Mouse (Mus musculus) midbrain, embryonic 12.5 days (tissue): Measurements from ENCODE around the gene Rabgap1l. TPM values are rescaled to one million over a fixed set of nuclear protein-coding genes. Genes with fewer than 3 reads are reported as not detected.

ENCODE experiments used
- ATAC-seq: fragments of 200-750 bp; cut with Nextera tagmentation; 2 replicates; pipeline ENCODE4 v1.8.0; 2017; ENCODE audit warnings: low read depth, moderate TSS enrichment, moderate library complexity; ENCODE audit not compliant: low FRiP score
- H3K27ac ChIP-seq: fragments of 300-500 bp; sonication (generic); replicated peaks from 2 replicates; pipeline ENCODE4 v1.5.1; 2016; ENCODE audit warnings: mild to moderate bottlenecking
- H3K27me3 ChIP-seq: fragments of 300-500 bp; sonication (generic); 2 replicates; pipeline ENCODE4 v1.6.1; 2016; ENCODE audit warnings: mild to moderate bottlenecking
- H3K36me3 ChIP-seq: fragments of 300-500 bp; sonication (generic); 2 replicates; pipeline ENCODE4 v1.6.1; 2016
- H3K4me1 ChIP-seq: fragments of 300-500 bp; sonication (generic); 2 replicates; pipeline ENCODE4 v1.6.1; 2016
- H3K4me2 ChIP-seq: fragments of 300-500 bp; sonication (generic); replicated peaks from 2 replicates; pipeline ENCODE4 v1.6.1; 2016; ENCODE audit warnings: mild to moderate bottlenecking, moderate library complexity
- H3K4me3 ChIP-seq: fragments of 300-500 bp; sonication (generic); 2 replicates; pipeline ENCODE4 v1.5.1; 2016; ENCODE audit warnings: mild to moderate bottlenecking
- H3K9ac ChIP-seq: fragments of 300-500 bp; sonication (generic); replicated peaks from 2 replicates; pipeline ENCODE4 v1.6.1; 2016; ENCODE audit warnings: mild to moderate bottlenecking, moderate library complexity
- H3K9me3 ChIP-seq: fragments of 300-500 bp; sonication (generic); 2 replicates; pipeline ENCODE4 v1.6.1; 2016; ENCODE audit warnings: mild to moderate bottlenecking
- WGBS: fragments of 180-500 bp; shearing (Covaris S2); methylation state at CpG from one replicate; pipeline ENCODE4 v1.1.7; 2016; 5-methylcytosine and 5-hydroxymethylcytosine counted together
- polyA plus RNA-seq: library from polyadenylated mRNA; unstranded; fragments of >200 nt; fragmentation: Nextera tagmentation; extraction: Ambion mirVana; gene quantifications from 2 replicates; pipeline ENCODE4 v1.2.1, GENCODE M21; 2016

Rabgap1l gene
- polyA plus RNA-seq = 17.6 and 21.2 TPM in 2 replicates

- no peak within 1 kb of the TSS for H3K27ac ChIP-seq
- ATAC-seq = peak; percentile 98
- H3K9me3 ChIP-seq = no peaks in the 10 kb centered on the region
- no peaks in the 10 kb centered on the region for H3K27me3 ChIP-seq
- peak within 1 kb of the TSS; percentile 79 for H3K4me3 ChIP-seq
- peaks cover 8% of the 10 kb centered on the region for H3K4me1 ChIP-seq
- H3K4me2 ChIP-seq = peak within 1 kb of the TSS; percentile 94
- no peaks in the 10 kb centered on the region for H3K36me3 ChIP-seq
- WGBS = under 1% methylated on average over 58 of the region's 67 CpGs
- peak within 1 kb of the TSS; percentile 86 for H3K9ac ChIP-seq
These were observed at the start of gene Rabgap1l for GRCm38 (mm10) chr1:160792686-160793355. Gene Rabgap1l, minus strand, starts transcription at chr1:160793211.

- Histone ChIP-seq H3K27me3 (no peaks in the 10 kb centered on the region), H3K4me1 (no peaks in the 10 kb centered on the region), H3K9ac (no peak overlapping the region), H3K9me3 (no peaks in the 10 kb centered on the region), H3K36me3 (no peaks in the 10 kb centered on the region), H3K4me2 (no peak overlapping the region), H3K4me3 (no peak overlapping the region), H3K27ac (no peak overlapping the region)
- no peak for ATAC-seq
- 89% methylated on average over 10 of the region's 10 CpGs for WGBS
These were observed 49.6 kb upstream of the Rabgap1l start for GRCm38 (mm10) chr1:160842567-160842966.

GRCm38 (mm10) chr1:160840618-160841017 is 47.6 kb upstream of the Rabgap1l start:
- no peak for ATAC-seq
- Histone ChIP-seq H3K9ac (no peak overlapping the region), H3K27ac (no peak overlapping the region), H3K4me1 (no peaks in the 10 kb centered on the region), H3K36me3 (no peaks in the 10 kb centered on the region), H3K4me3 (no peak overlapping the region), H3K9me3 (no peaks in the 10 kb centered on the region), H3K27me3 (no peaks in the 10 kb centered on the region), H3K4me2 (no peak overlapping the region)
- WGBS = 70% methylated on average over 5 of the region's 5 CpGs

- H3K4me2 ChIP-seq = no peak overlapping the region
- H3K4me3 ChIP-seq = no peak overlapping the region
- H3K4me1 ChIP-seq = no peaks in the 10 kb centered on the region
- no peaks in the 10 kb centered on the region for H3K27me3 ChIP-seq
- ATAC-seq = no peak
- no peak overlapping the region for H3K9ac ChIP-seq
- no peak overlapping the region for H3K27ac ChIP-seq
- no peaks in the 10 kb centered on the region for H3K36me3 ChIP-seq
- H3K9me3 ChIP-seq = no peaks in the 10 kb centered on the region
- WGBS = 81% methylated on average over 4 of the region's 4 CpGs
These were observed 46.1 kb upstream of the Rabgap1l start for GRCm38 (mm10) chr1:160839095-160839494.

- no peak overlapping the region for H3K27ac ChIP-seq
- H3K4me1 ChIP-seq = no peaks in the 10 kb centered on the region
- 95% methylated on average over 1 of the region's 1 CpGs for WGBS
- no peak overlapping the region for H3K4me3 ChIP-seq
- no peak overlapping the region for H3K4me2 ChIP-seq
- ATAC-seq = no peak
- no peaks in the 10 kb centered on the region for H3K36me3 ChIP-seq
- no peaks in the 10 kb centered on the region for H3K27me3 ChIP-seq
- H3K9ac ChIP-seq = no peak overlapping the region
- H3K9me3 ChIP-seq = no peaks in the 10 kb centered on the region
These were observed 41.4 kb upstream of the Rabgap1l start for GRCm38 (mm10) chr1:160834446-160834845.

GRCm38 (mm10) chr1:160832267-160833021 is 39.4 kb upstream of the Rabgap1l start:
- no peak overlapping the region for H3K9ac ChIP-seq
- ATAC-seq = no peak
- 91% methylated on average over 9 of the region's 9 CpGs for WGBS

GRCm38 (mm10) chr1:160830608-160831498 is 37.8 kb upstream of the Rabgap1l start:
- H3K4me1 ChIP-seq = no peaks in the 10 kb centered on the region
- no peak overlapping the region for H3K27ac ChIP-seq
- no peaks in the 10 kb centered on the region for H3K36me3 ChIP-seq
- 90% methylated on average over 8 of the region's 8 CpGs for WGBS
- H3K9me3 ChIP-seq = no peaks in the 10 kb centered on the region
- no peak overlapping the region for H3K9ac ChIP-seq
- no peak for ATAC-seq
- H3K4me2 ChIP-seq = no peak overlapping the region
- H3K4me3 ChIP-seq = no peak overlapping the region
- no peaks in the 10 kb centered on the region for H3K27me3 ChIP-seq

More at GRCm38 (mm10) chr1:160832267-160833021, 39.4 kb upstream of the Rabgap1l start:
- Histone ChIP-seq H3K36me3 (no peaks in the 10 kb centered on the region), H3K4me1 (no peaks in the 10 kb centered on the region), H3K27me3 (no peaks in the 10 kb centered on the region), H3K27ac (no peak overlapping the region), H3K4me2 (no peak overlapping the region), H3K9me3 (no peaks in the 10 kb centered on the region), H3K4me3 (no peak overlapping the region)

GRCm38 (mm10) chr1:160825441-160825856 is 32.4 kb upstream of the Rabgap1l start:
- no peaks in the 10 kb centered on the region for H3K9me3 ChIP-seq
- H3K9ac ChIP-seq = no peak overlapping the region
- no peaks in the 10 kb centered on the region for H3K27me3 ChIP-seq
- H3K4me1 ChIP-seq = no peaks in the 10 kb centered on the region
- H3K36me3 ChIP-seq = no peaks in the 10 kb centered on the region
- 90% methylated on average over 3 of the region's 3 CpGs for WGBS
- H3K27ac ChIP-seq = no peak overlapping the region
- no peak for ATAC-seq
- no peak overlapping the region for H3K4me2 ChIP-seq
- H3K4me3 ChIP-seq = no peak overlapping the region

GRCm38 (mm10) chr1:160823638-160824037 is 30.6 kb upstream of the Rabgap1l start:
- Histone ChIP-seq H3K4me2 (no peak overlapping the region), H3K27ac (no peak overlapping the region), H3K4me1 (no peaks in the 10 kb centered on the region), H3K4me3 (no peak overlapping the region), H3K9me3 (no peaks in the 10 kb centered on the region), H3K36me3 (no peaks in the 10 kb centered on the region), H3K27me3 (no peaks in the 10 kb centered on the region), H3K9ac (no peak overlapping the region)
- ATAC-seq = no peak
- 94% methylated on average over 3 of the region's 3 CpGs for WGBS

- Histone ChIP-seq H3K9ac (no peak overlapping the region), H3K36me3 (no peaks in the 10 kb centered on the region), H3K9me3 (no peaks in the 10 kb centered on the region), H3K4me1 (no peaks in the 10 kb centered on the region), H3K4me2 (no peak overlapping the region), H3K27ac (no peak overlapping the region), H3K4me3 (no peak overlapping the region), H3K27me3 (no peaks in the 10 kb centered on the region)
- no peak for ATAC-seq
- 95% methylated on average over 5 of the region's 5 CpGs for WGBS
These were observed 21.2 kb upstream of the Rabgap1l start for GRCm38 (mm10) chr1:160814198-160814597.

- Histone ChIP-seq H3K36me3 (no peaks in the 10 kb centered on the region), H3K9ac (no peak overlapping the region), H3K4me3 (no peak overlapping the region), H3K9me3 (no peaks in the 10 kb centered on the region), H3K4me2 (no peak overlapping the region), H3K27ac (no peak overlapping the region), H3K4me1 (no peaks in the 10 kb centered on the region), H3K27me3 (no peaks in the 10 kb centered on the region)
- ATAC-seq = no peak
These were observed 19.4 kb upstream of the Rabgap1l start for GRCm38 (mm10) chr1:160812428-160812827.

- Histone ChIP-seq H3K9ac (no peak overlapping the region), H3K9me3 (no peaks in the 10 kb centered on the region), H3K4me3 (no peak overlapping the region), H3K4me1 (no peaks in the 10 kb centered on the region), H3K27me3 (no peaks in the 10 kb centered on the region), H3K27ac (no peak overlapping the region), H3K36me3 (no peaks in the 10 kb centered on the region), H3K4me2 (no peak overlapping the region)
- 83% methylated on average over 1 of the region's 1 CpGs for WGBS
- no peak for ATAC-seq
These were observed 18.9 kb upstream of the Rabgap1l start for GRCm38 (mm10) chr1:160811930-160812329.
